Mouse (Mus musculus) heart, postnatal 0 days (tissue): ENCODE results near the gene Zdhhc17. TPM values are rescaled to one million over a fixed set of nuclear protein-coding genes. Genes with fewer than 3 reads are reported as not detected.

Experiments used
- ATAC-seq: fragments of 200-750 bp; cut with Nextera tagmentation; 2 replicates; pipeline ENCODE4 v1.8.0; 2017; ENCODE audit warnings: low read depth, moderate number of reproducible peaks, moderate library complexity; ENCODE audit not compliant: insufficient read depth
- DNase-seq: peaks from one replicate; pipeline ENCODE4 v3.0.0-alpha.2; 2016; ENCODE audit warnings: low spot score
- H3K27ac ChIP-seq: fragments of 300-500 bp; sonication (generic); 2 replicates; pipeline ENCODE4 v1.5.1; 2014; ENCODE audit warnings: low read depth, mild to moderate bottlenecking
- H3K27me3 ChIP-seq: fragments of 300-500 bp; sonication (generic); 2 replicates; pipeline ENCODE4 v1.6.1; 2014; ENCODE audit warnings: low read length, mixed read lengths; ENCODE audit not compliant: control insufficient read depth, insufficient read depth
- H3K36me3 ChIP-seq: fragments of 300-500 bp; sonication (generic); replicated peaks from 2 replicates; pipeline ENCODE4 v1.6.1; 2014; ENCODE audit warnings: low read length, mixed read lengths; ENCODE audit not compliant: control insufficient read depth, insufficient read depth
- H3K4me1 ChIP-seq: fragments of 300-500 bp; sonication (generic); 2 replicates; pipeline ENCODE4 v1.6.1; 2014; ENCODE audit warnings: antibody characterized with exemption; ENCODE audit not compliant: control insufficient read depth, insufficient read depth
- H3K4me2 ChIP-seq: fragments of 300-500 bp; sonication (generic); 2 replicates; pipeline ENCODE4 v1.6.1; 2014; ENCODE audit warnings: low read depth, mild to moderate bottlenecking, low read length, moderate library complexity
- H3K4me3 ChIP-seq: fragments of 300-500 bp; sonication (generic); 2 replicates; pipeline ENCODE4 v1.5.1; 2014; ENCODE audit warnings: low read depth, low read length
- H3K9ac ChIP-seq: fragments of 300-500 bp; sonication (generic); replicated peaks from 2 replicates; pipeline ENCODE4 v1.6.1; 2014; ENCODE audit warnings: low read depth, low read length, mixed read lengths
- H3K9me3 ChIP-seq: fragments of 300-500 bp; sonication (generic); replicated peaks from 2 replicates; pipeline ENCODE4 v1.6.1; 2016; ENCODE audit warnings: low read length; ENCODE audit not compliant: control insufficient read depth
- CTCF ChIP-seq: IDR thresholded peaks from 2 replicates; pipeline ENCODE4 v1.5.1; 2016; ENCODE audit warnings: antibody characterized with exemption, control low read depth, low read depth
- EP300 ChIP-seq: IDR thresholded peaks from 2 replicates; pipeline ENCODE4 v1.6.1; 2016; ENCODE audit warnings: antibody characterized with exemption, low read depth
- WGBS: fragments of 180-500 bp; shearing (Covaris S2); extraction: QIAGEN DNeasy Blood & Tissue Kit; methylation state at CpG from one replicate; pipeline ENCODE4 v1.1.7; 2014; 5-methylcytosine and 5-hydroxymethylcytosine counted together
- polyA plus RNA-seq: library from polyadenylated mRNA; unstranded; fragments of >200 nt; fragmentation: Nextera tagmentation; extraction: Ambion mirVana; gene quantifications from 2 replicates; pipeline ENCODE4 v1.2.1, GENCODE M21; 2015
- total RNA-seq: library from RNA; depleted of rRNA; stranded (reverse); fragments of >200 nt; gene quantifications from 2 replicates; pipeline ENCODE4 v1.2.3, GENCODE M21; 2014; ENCODE audit warnings: low replicate concordance

The Zdhhc17 gene
- total and polyA plus RNA-seq, 2 experiments from 2014 or later: 14.9 to 35.5 TPM

GRCm38 (mm10) chr10:111047895-111048294 lies 38.0 kb upstream of the Zdhhc17 start:
- no peak overlapping the region for H3K9ac ChIP-seq
- H3K27me3 ChIP-seq: no peaks in the 10 kb centered on the region
- no peak for DNase-seq
- H3K4me2 ChIP-seq: no peak overlapping the region
- ATAC-seq: no peak
- no peaks in the 10 kb centered on the region for H3K36me3 ChIP-seq
- H3K27ac ChIP-seq: no peak overlapping the region
- no peak for TF ChIP-seq EP300
- no peak for TF ChIP-seq CTCF
- H3K9me3 ChIP-seq: no peaks in the 10 kb centered on the region; the same call in 1 of the 2 replicates
- no peaks in the 10 kb centered on the region for H3K4me1 ChIP-seq
- no peak overlapping the region for H3K4me3 ChIP-seq
- WGBS: 70% methylated on average over 7 of the region's 7 CpGs

- Histone ChIP-seq H3K27ac (no peak overlapping the region), H3K4me1 (no peaks in the 10 kb centered on the region), H3K4me2 (no peak overlapping the region), H3K27me3 (no peaks in the 10 kb centered on the region), H3K9ac (no peak overlapping the region), H3K9me3 (no peaks in the 10 kb centered on the region; the same call in 1 of the 2 replicates), H3K36me3 (no peaks in the 10 kb centered on the region), H3K4me3 (no peak overlapping the region)
- TF ChIP-seq CTCF: no peak
- TF ChIP-seq EP300: no peak
- ATAC-seq (no peak), DNase-seq (no peak)
- 74% methylated on average over 7 of the region's 7 CpGs for WGBS
Measured at GRCm38 (mm10) chr10:111040078-111040656, 30.2 kb upstream of the Zdhhc17 start.

GRCm38 (mm10) chr10:111036851-111037250 lies 26.9 kb upstream of the Zdhhc17 start:
- H3K4me1 ChIP-seq: no peaks in the 10 kb centered on the region
- 52% methylated on average over 1 of the region's 1 CpGs for WGBS
- H3K27me3 ChIP-seq: no peaks in the 10 kb centered on the region
- no peak for TF ChIP-seq CTCF
- TF ChIP-seq EP300: no peak
- H3K27ac ChIP-seq: no peak overlapping the region
- H3K9me3 ChIP-seq: no peaks in the 10 kb centered on the region
- H3K4me2 ChIP-seq: no peak overlapping the region
- no peak overlapping the region for H3K4me3 ChIP-seq
- DNase-seq (no peak), ATAC-seq (no peak)
- H3K36me3 ChIP-seq: no peaks in the 10 kb centered on the region
- no peak overlapping the region for H3K9ac ChIP-seq

- no peak for TF ChIP-seq CTCF
- TF ChIP-seq EP300: no peak
- no peaks in the 10 kb centered on the region for H3K27me3 ChIP-seq
- no peaks in the 10 kb centered on the region for H3K36me3 ChIP-seq
- no peaks in the 10 kb centered on the region for H3K4me1 ChIP-seq
- no peak overlapping the region for H3K4me2 ChIP-seq
- no peak overlapping the region for H3K27ac ChIP-seq
- DNase-seq (no peak), ATAC-seq (no peak)
- 68% methylated on average over 1 of the region's 1 CpGs for WGBS
- no peaks in the 10 kb centered on the region for H3K9me3 ChIP-seq
- no peak overlapping the region for H3K9ac ChIP-seq
- no peak overlapping the region for H3K4me3 ChIP-seq
Measured at GRCm38 (mm10) chr10:111035134-111035533, 25.2 kb upstream of the Zdhhc17 start.

GRCm38 (mm10) chr10:111031511-111032365 lies 21.8 kb upstream of the Zdhhc17 start:
- H3K4me1 ChIP-seq: no peaks in the 10 kb centered on the region
- peak overlapping the region; percentile 40 for H3K4me3 ChIP-seq
- no peak overlapping the region for H3K27ac ChIP-seq
- 23% methylated on average over 20 of the region's 20 CpGs for WGBS
- peak overlapping the region; percentile 55 for H3K4me2 ChIP-seq
- H3K9me3 ChIP-seq: no peaks in the 10 kb centered on the region; the same call in 1 of the 2 replicates
- no peaks in the 10 kb centered on the region for H3K36me3 ChIP-seq
- ATAC-seq (no peak; the same call in 1 of the 2 replicates), DNase-seq (peak; percentile 70)
- no peak for TF ChIP-seq CTCF
- TF ChIP-seq EP300: no peak
- H3K27me3 ChIP-seq: no peaks in the 10 kb centered on the region
- H3K9ac ChIP-seq: peak overlapping the region; percentile 23; the same call in 1 of the 2 replicates
